Mouse (Mus musculus) heart, postnatal 10 days (tissue): Measurements from ENCODE around the gene Ephx1. TPM values are rescaled to one million over a fixed set of nuclear protein-coding genes. Genes with fewer than 3 reads are reported as not detected.

Experiments
- DNase-seq, 2 experiments: peaks; one replicate each; pipeline ENCODE4 v3.0.0; 2021
- intact Hi-C: fragments of 180-260 bp; cut with DNase I; formaldehyde crosslinking; loops from one replicate; pipeline ENCODE4 v1.15.1; 2025
- total RNA-seq, 2 experiments: library from RNA; stranded (reverse); gene quantifications; 2 replicates each; pipeline ENCODE4 v1.2.3; 2021

The Ephx1 gene
- total RNA-seq, 2 experiments from 2014 or later = 20.5 to 21.2 TPM

GRCm38 (mm10) chr1:180979484-180980251, 41.0 kb downstream of the Ephx1 start:
- intact Hi-C loops = no loop called here
- DNase-seq = no peak

GRCm38 (mm10) chr1:180976110-180976679, 44.5 kb downstream of the Ephx1 start:
- DNase-seq = peak; percentile 26 to 57
- intact Hi-C loops = loop anchor here (1.0 kb wide), 1 partner anchor 75 kb away; no protein-coding TSS in a partner anchor

GRCm38 (mm10) chr1:180974126-180974746, 46.5 kb downstream of the Ephx1 start:
- peak; percentile 56 to 66 for DNase-seq
- intact Hi-C loops = loop anchor here (1.0 kb wide), 1 partner anchor 100 kb away; no protein-coding TSS in a partner anchor

- intact Hi-C loops = no loop called here
Observed at GRCm38 (mm10) chr1:180972941-180973340, 47.8 kb downstream of the Ephx1 start.

GRCm38 (mm10) chr1:180967261-180967660, 53.4 kb downstream of the Ephx1 start:
- no peak for DNase-seq
- intact Hi-C loops = no loop called here

More at GRCm38 (mm10) chr1:180972941-180973340, 47.8 kb downstream of the Ephx1 start:
- DNase-seq = no peak

GRCm38 (mm10) chr1:180966542-180966941, 54.2 kb downstream of the Ephx1 start:
- intact Hi-C loops = no loop called here
- peak; percentile 73 to 74 for DNase-seq

GRCm38 (mm10) chr1:180965786-180966185, 54.9 kb downstream of the Ephx1 start:
- intact Hi-C loops = no loop called here
- no peak for DNase-seq

GRCm38 (mm10) chr1:180958797-180959196, 61.9 kb downstream of the Ephx1 start:
- no peak for DNase-seq
- intact Hi-C loops = no loop called here

GRCm38 (mm10) chr1:180957989-180958388, 62.7 kb downstream of the Ephx1 start:
- DNase-seq = no peak
- intact Hi-C loops = no loop called here

GRCm38 (mm10) chr1:180956973-180957381, 63.7 kb downstream of the Ephx1 start:
- intact Hi-C loops = no loop called here
- DNase-seq = peak in 1 of 2 experiments; percentile 33

GRCm38 (mm10) chr1:180956401-180956800, 64.3 kb downstream of the Ephx1 start:
- intact Hi-C loops = no loop called here
- no peak for DNase-seq

- DNase-seq = no peak
- intact Hi-C loops = no loop called here
Observed at GRCm38 (mm10) chr1:180952808-180953207, 67.9 kb downstream of the Ephx1 start.

GRCm38 (mm10) chr1:180952085-180952746, 68.5 kb downstream of the Ephx1 start:
- DNase-seq = no peak
- intact Hi-C loops = no loop called here

- no peak for DNase-seq
- intact Hi-C loops = no loop called here
Observed at GRCm38 (mm10) chr1:180946448-180946847, 74.3 kb downstream of the Ephx1 start.

- peak; percentile 68 to 74 for DNase-seq
- intact Hi-C loops = no loop called here
Observed at GRCm38 (mm10) chr1:180945001-180945980, 75.4 kb downstream of the Ephx1 start.

GRCm38 (mm10) chr1:180944553-180944952, 76.2 kb downstream of the Ephx1 start:
- intact Hi-C loops = no loop called here

GRCm38 (mm10) chr1:180943896-180944295, 76.8 kb downstream of the Ephx1 start:
- intact Hi-C loops = loop anchor here (2.0 kb wide), 1 partner anchor 39 kb away; the partner anchor contains the start of gene Pycr2
- no peak for DNase-seq

More at GRCm38 (mm10) chr1:180944553-180944952, 76.2 kb downstream of the Ephx1 start:
- DNase-seq = peak in 1 of 2 experiments; percentile 35

GRCm38 (mm10) chr1:180943032-180943644, 77.6 kb downstream of the Ephx1 start:
- peak; percentile 42 to 49 for DNase-seq
- intact Hi-C loops = loop anchor here (2.0 kb wide), 1 partner anchor 38 kb away; the partner anchor contains the start of gene Pycr2
